Mouse (Mus musculus) limb, embryonic 12.5 days (tissue): Measurements from ENCODE around the gene Pspn. TPM values are rescaled to one million over a fixed set of nuclear protein-coding genes. Genes with fewer than 3 reads are reported as not detected.

Experiments used
- ATAC-seq: fragments of 200-750 bp; cut with Nextera tagmentation; 2 replicates; pipeline ENCODE4 v1.8.0; 2017; ENCODE audit warnings: low read depth, moderate TSS enrichment; ENCODE audit not compliant: insufficient number of reproducible peaks, insufficient read depth, low FRiP score, low TSS enrichment
- H3K27ac ChIP-seq: fragments of 300-500 bp; sonication (generic); 2 replicates; pipeline ENCODE4 v1.5.1; 2016; ENCODE audit warnings: mild to moderate bottlenecking, moderate library complexity
- H3K27me3 ChIP-seq: fragments of 300-500 bp; sonication (generic); 2 replicates; pipeline ENCODE4 v1.6.1; 2016; ENCODE audit warnings: mild to moderate bottlenecking, moderate library complexity
- H3K36me3 ChIP-seq: fragments of 300-500 bp; sonication (generic); 2 replicates; pipeline ENCODE4 v1.6.1; 2016; ENCODE audit warnings: mild to moderate bottlenecking, moderate library complexity
- H3K4me1 ChIP-seq: fragments of 300-500 bp; sonication (generic); replicated peaks from 2 replicates; pipeline ENCODE4 v1.6.1; 2016
- H3K4me2 ChIP-seq: fragments of 300-500 bp; sonication (generic); 2 replicates; pipeline ENCODE4 v1.6.1; 2016; ENCODE audit warnings: mild to moderate bottlenecking, moderate library complexity
- H3K4me3 ChIP-seq: fragments of 300-500 bp; sonication (generic); replicated peaks from 2 replicates; pipeline ENCODE4 v1.5.1; 2016; ENCODE audit warnings: mild to moderate bottlenecking
- H3K9ac ChIP-seq: fragments of 300-500 bp; sonication (generic); replicated peaks from 2 replicates; pipeline ENCODE4 v1.6.1; 2016; ENCODE audit warnings: mild to moderate bottlenecking, moderate library complexity
- H3K9me3 ChIP-seq: fragments of 300-500 bp; sonication (generic); 2 replicates; pipeline ENCODE4 v1.6.1; 2016; ENCODE audit warnings: mild to moderate bottlenecking, moderate library complexity
- WGBS: fragments of 180-500 bp; shearing (Covaris S2); methylation state at CpG from one replicate; pipeline ENCODE4 v1.1.7; 2016; 5-methylcytosine and 5-hydroxymethylcytosine counted together
- polyA plus RNA-seq: library from polyadenylated mRNA; unstranded; fragments of >200 nt; fragmentation: Nextera tagmentation; extraction: Ambion mirVana; gene quantifications from 2 replicates; pipeline ENCODE4 v1.2.1, GENCODE M21; 2016

Gene Pspn
- polyA plus RNA-seq, 1 experiment from 2014 or later: not detected

- peaks cover 4% of the 10 kb centered on the region; the same call in 1 of the 2 replicates for H3K4me1 ChIP-seq
- H3K9me3 ChIP-seq: no peaks in the 10 kb centered on the region
- ATAC-seq: no peak
- H3K9ac ChIP-seq: no peak overlapping the region
- no peak overlapping the region for H3K4me3 ChIP-seq
- H3K36me3 ChIP-seq: no peaks in the 10 kb centered on the region
- 35% methylated on average over 4 of the region's 8 CpGs for WGBS
- no peak overlapping the region for H3K4me2 ChIP-seq
- no peaks in the 10 kb centered on the region for H3K27me3 ChIP-seq
- H3K27ac ChIP-seq: no peak overlapping the region
These were observed 20.3 kb downstream of the Pspn start for GRCm38 (mm10) chr17:56979524-56979923.

GRCm38 (mm10) chr17:56976531-56977390, 23.1 kb downstream of the Pspn start:
- Histone ChIP-seq H3K4me1 (peaks cover 4% of the 10 kb centered on the region; the same call in 1 of the 2 replicates), H3K27ac (no peak overlapping the region), H3K36me3 (no peaks in the 10 kb centered on the region), H3K4me3 (no peak overlapping the region), H3K9me3 (no peaks in the 10 kb centered on the region), H3K27me3 (no peaks in the 10 kb centered on the region), H3K9ac (no peak overlapping the region), H3K4me2 (no peak overlapping the region)
- ATAC-seq: no peak
- WGBS: 84% methylated on average over 8 of the region's 8 CpGs

- Histone ChIP-seq H3K36me3 (no peaks in the 10 kb centered on the region), H3K9ac (no peak overlapping the region), H3K9me3 (no peaks in the 10 kb centered on the region), H3K4me3 (no peak overlapping the region), H3K27me3 (no peaks in the 10 kb centered on the region), H3K4me2 (no peak overlapping the region), H3K27ac (no peak overlapping the region), H3K4me1 (peaks cover 4% of the 10 kb centered on the region; the same call in 1 of the 2 replicates)
- 81% methylated on average over 3 of the region's 3 CpGs for WGBS
- ATAC-seq: no peak
These were observed 24.4 kb downstream of the Pspn start for GRCm38 (mm10) chr17:56975391-56975790.

GRCm38 (mm10) chr17:56974708-56975240, 25.0 kb downstream of the Pspn start:
- no peak overlapping the region for H3K4me3 ChIP-seq
- H3K4me2 ChIP-seq: no peak overlapping the region
- H3K36me3 ChIP-seq: no peaks in the 10 kb centered on the region
- no peak overlapping the region for H3K9ac ChIP-seq
- H3K27ac ChIP-seq: no peak overlapping the region
- no peak for ATAC-seq
- H3K4me1 ChIP-seq: peaks cover 4% of the 10 kb centered on the region; the same call in 1 of the 2 replicates
- no peaks in the 10 kb centered on the region for H3K9me3 ChIP-seq
- peaks cover 4% of the 10 kb centered on the region; the same call in 1 of the 2 replicates for H3K27me3 ChIP-seq
- 73% methylated on average over 5 of the region's 5 CpGs for WGBS

GRCm38 (mm10) chr17:56973956-56974707, 25.7 kb downstream of the Pspn start:
- Histone ChIP-seq H3K4me2 (no peak overlapping the region), H3K9ac (no peak overlapping the region), H3K4me3 (no peak overlapping the region), H3K9me3 (no peaks in the 10 kb centered on the region), H3K4me1 (no peaks in the 10 kb centered on the region), H3K36me3 (no peaks in the 10 kb centered on the region), H3K27me3 (peaks cover 10% of the 10 kb centered on the region; the same call in 1 of the 2 replicates), H3K27ac (no peak overlapping the region)
- 66% methylated on average over 13 of the region's 14 CpGs for WGBS
- ATAC-seq: no peak

GRCm38 (mm10) chr17:56970081-56970480, 29.7 kb downstream of the Pspn start:
- no peak overlapping the region for H3K27ac ChIP-seq
- ATAC-seq: no peak
- H3K4me3 ChIP-seq: no peak overlapping the region
- H3K9ac ChIP-seq: no peak overlapping the region
- 62% methylated on average over 5 of the region's 5 CpGs for WGBS
- H3K9me3 ChIP-seq: no peaks in the 10 kb centered on the region
- H3K4me1 ChIP-seq: no peaks in the 10 kb centered on the region
- H3K4me2 ChIP-seq: no peak overlapping the region
- peaks cover 10% of the 10 kb centered on the region; the same call in 1 of the 2 replicates for H3K27me3 ChIP-seq
- H3K36me3 ChIP-seq: no peaks in the 10 kb centered on the region

- no peak overlapping the region for H3K4me3 ChIP-seq
- 61% methylated on average over 3 of the region's 3 CpGs for WGBS
- no peak overlapping the region for H3K27ac ChIP-seq
- no peaks in the 10 kb centered on the region for H3K4me1 ChIP-seq
- H3K9me3 ChIP-seq: no peaks in the 10 kb centered on the region
- peaks cover 10% of the 10 kb centered on the region; the same call in 1 of the 2 replicates for H3K27me3 ChIP-seq
- no peaks in the 10 kb centered on the region for H3K36me3 ChIP-seq
- H3K9ac ChIP-seq: no peak overlapping the region
- no peak for ATAC-seq
- no peak overlapping the region for H3K4me2 ChIP-seq
These were observed 30.5 kb downstream of the Pspn start for GRCm38 (mm10) chr17:56969321-56969720.

- Histone ChIP-seq H3K27me3 (no peaks in the 10 kb centered on the region), H3K4me1 (no peaks in the 10 kb centered on the region), H3K9me3 (no peaks in the 10 kb centered on the region), H3K36me3 (no peaks in the 10 kb centered on the region), H3K9ac (no peak overlapping the region), H3K4me3 (no peak overlapping the region), H3K4me2 (no peak overlapping the region), H3K27ac (no peak overlapping the region)
- no peak for ATAC-seq
- WGBS: 77% methylated on average over 6 of the region's 6 CpGs
These were observed 36.2 kb downstream of the Pspn start for GRCm38 (mm10) chr17:56963646-56964045.

- WGBS: 75% methylated on average over 5 of the region's 5 CpGs
- no peak for ATAC-seq
These were observed 37.0 kb downstream of the Pspn start for GRCm38 (mm10) chr17:56962642-56963405.

GRCm38 (mm10) chr17:56961880-56962279, 37.9 kb downstream of the Pspn start:
- WGBS: 93% methylated on average over 4 of the region's 4 CpGs
- H3K9me3 ChIP-seq: no peaks in the 10 kb centered on the region
- no peak for ATAC-seq
- H3K4me1 ChIP-seq: 0 out of 2 replicates have a peak, but pooled peaks cover 4% of the 10 kb centered on the region
- no peak overlapping the region for H3K27ac ChIP-seq
- no peaks in the 10 kb centered on the region for H3K36me3 ChIP-seq
- H3K9ac ChIP-seq: no peak overlapping the region
- H3K4me3 ChIP-seq: no peak overlapping the region
- H3K27me3 ChIP-seq: peaks cover 6% of the 10 kb centered on the region; the same call in 1 of the 2 replicates
- H3K4me2 ChIP-seq: no peak overlapping the region

More at GRCm38 (mm10) chr17:56962642-56963405, 37.0 kb downstream of the Pspn start:
- Histone ChIP-seq H3K4me3 (no peak overlapping the region), H3K27me3 (peaks cover 6% of the 10 kb centered on the region; the same call in 1 of the 2 replicates), H3K4me1 (0 out of 2 replicates have a peak, but pooled peaks cover 4% of the 10 kb centered on the region), H3K27ac (no peak overlapping the region), H3K4me2 (no peak overlapping the region), H3K36me3 (no peaks in the 10 kb centered on the region), H3K9me3 (no peaks in the 10 kb centered on the region), H3K9ac (no peak overlapping the region)
